Mouse (Mus musculus) heart, postnatal 0 days (tissue): ENCODE data around the gene Mob1a.

Experiments used
- CTCF ChIP-seq: IDR thresholded peaks from 2 replicates; pipeline ENCODE4 v1.5.1; 2016; ENCODE audit warnings: antibody characterized with exemption, control low read depth, low read depth
- EP300 ChIP-seq: IDR thresholded peaks from 2 replicates; pipeline ENCODE4 v1.6.1; 2016; ENCODE audit warnings: antibody characterized with exemption, low read depth

GRCm38 (mm10) chr6:83321927-83322326 lies 3.9 kb upstream of the Mob1a start:
- TF ChIP-seq EP300 (no peak), CTCF (no peak)
